Mouse (Mus musculus): Measurements from ENCODE around the gene Bdkrb2. TPM values are rescaled to one million over a fixed set of nuclear protein-coding genes. Genes with fewer than 3 reads are reported as not detected.

Gene Bdkrb2
- polyA plus RNA-seq, 1 experiment from 2014 or later = 1.6 TPM

DNA sequence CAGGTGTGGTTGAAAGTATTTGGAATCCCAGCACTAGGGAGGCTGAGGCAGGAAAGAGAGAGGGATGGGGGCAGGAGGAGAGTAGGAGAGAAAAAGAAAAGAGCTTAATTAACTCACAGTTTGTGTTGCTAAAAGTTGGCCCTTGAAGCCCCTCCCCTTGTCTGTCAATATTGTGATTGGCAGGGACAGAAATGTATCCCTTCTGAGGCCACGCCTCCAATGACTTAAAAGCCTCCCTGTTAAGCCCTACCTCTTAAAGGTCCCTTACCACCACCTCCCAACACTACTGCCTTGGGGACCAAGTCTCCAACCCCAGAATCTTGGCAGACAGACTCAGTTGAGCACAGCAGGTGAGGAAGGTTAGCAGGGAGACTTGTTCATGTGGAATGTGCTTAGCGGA lies 9.6 kb downstream of the Bdkrb2 start:
- H3K27me3 ChIP-seq = no peaks in the 10 kb centered on the region
- no peak for ATAC-seq (ENCODE audit: low FRiP score)
- no peak overlapping the region for H3K4me3 ChIP-seq
- no peaks in the 10 kb centered on the region for H3K9me3 ChIP-seq (replicated peaks)
- H3K4me2 ChIP-seq (replicated peaks) = no peak overlapping the region
- 73% methylated on average over 2 of the region's 2 CpGs for WGBS
- H3K4me1 ChIP-seq = no peaks in the 10 kb centered on the region
- H3K9ac ChIP-seq = no peak overlapping the region
- no peak overlapping the region for H3K27ac ChIP-seq
- H3K36me3 ChIP-seq = no peaks in the 10 kb centered on the region

DNA sequence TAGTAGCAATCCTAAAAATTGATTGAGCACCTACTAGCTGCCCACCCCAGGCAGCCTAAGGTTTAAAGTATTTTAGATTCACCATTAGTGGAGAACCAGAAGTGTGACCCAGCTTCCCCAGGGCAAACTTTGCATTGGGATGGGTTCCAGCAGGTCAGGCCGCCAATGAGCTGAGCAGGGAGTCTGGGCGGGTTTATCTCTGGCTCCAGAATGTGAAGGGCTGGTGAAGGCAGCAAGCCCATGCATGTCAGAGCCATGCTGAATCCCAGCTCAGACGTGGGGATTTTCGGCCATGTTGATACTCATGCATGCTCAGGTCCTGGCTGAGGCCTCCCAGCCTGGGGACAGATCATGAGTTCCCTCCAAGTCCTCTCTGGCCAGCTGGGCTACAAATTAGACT lies 11.3 kb downstream of the Bdkrb2 start:
- Histone ChIP-seq H3K9me3 (replicated peaks) (no peaks in the 10 kb centered on the region), H3K4me1 (no peaks in the 10 kb centered on the region)
- 91% methylated on average over 4 of the region's 4 CpGs for WGBS

DNA sequence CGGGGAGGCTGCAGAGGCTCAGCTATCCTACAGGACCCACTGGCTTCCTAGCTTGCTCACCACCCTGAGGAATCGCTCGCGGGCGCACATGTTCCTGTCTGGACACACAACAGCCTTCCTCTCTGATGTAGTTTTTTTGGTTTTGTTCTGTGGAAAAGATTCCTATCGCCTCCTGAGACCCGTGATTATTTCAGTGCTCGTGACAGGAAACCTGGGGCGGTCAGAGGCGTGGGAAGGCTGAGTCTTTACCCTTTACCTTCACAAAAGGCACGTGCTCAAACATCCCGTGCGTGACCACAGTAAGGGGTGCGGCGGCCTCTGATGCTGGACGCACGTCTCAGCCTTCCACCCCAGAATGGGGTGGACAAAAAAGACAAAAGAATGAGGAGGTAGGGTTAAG lies 17.5 kb downstream of the Bdkrb2 start:
- no peak for ATAC-seq (ENCODE audit: low FRiP score)
- Histone ChIP-seq H3K4me3 (no peak overlapping the region), H3K9ac (no peak overlapping the region), H3K4me2 (replicated peaks) (no peak overlapping the region), H3K27ac (no peak overlapping the region), H3K27me3 (no peaks in the 10 kb centered on the region), H3K9me3 (replicated peaks) (no peaks in the 10 kb centered on the region), H3K4me1 (peaks cover 12% of the 10 kb centered on the region; the same call in 1 of the 2 replicates), H3K36me3 (no peaks in the 10 kb centered on the region)
- 76% methylated on average over 17 of the region's 17 CpGs for WGBS

More for the DNA sequence above, 11.3 kb downstream of the Bdkrb2 start:
- Histone ChIP-seq H3K27me3 (no peaks in the 10 kb centered on the region), H3K4me2 (replicated peaks) (no peak overlapping the region), H3K27ac (no peak overlapping the region), H3K4me3 (no peak overlapping the region), H3K9ac (no peak overlapping the region), H3K36me3 (no peaks in the 10 kb centered on the region)
- no peak for ATAC-seq (ENCODE audit: low FRiP score)

GRCm38 (mm10) chr12:105582486-105582885 lies 19.5 kb downstream of the Bdkrb2 start:
- Histone ChIP-seq H3K4me2 (replicated peaks) (no peak overlapping the region), H3K27ac (no peak overlapping the region), H3K27me3 (no peaks in the 10 kb centered on the region), H3K4me3 (no peak overlapping the region), H3K36me3 (no peaks in the 10 kb centered on the region), H3K9me3 (replicated peaks) (no peaks in the 10 kb centered on the region), H3K9ac (no peak overlapping the region), H3K4me1 (peaks cover 12% of the 10 kb centered on the region; the same call in 1 of the 2 replicates)
- WGBS = 57% methylated on average over 9 of the region's 9 CpGs
- ATAC-seq (ENCODE audit: low FRiP score) = no peak

DNA sequence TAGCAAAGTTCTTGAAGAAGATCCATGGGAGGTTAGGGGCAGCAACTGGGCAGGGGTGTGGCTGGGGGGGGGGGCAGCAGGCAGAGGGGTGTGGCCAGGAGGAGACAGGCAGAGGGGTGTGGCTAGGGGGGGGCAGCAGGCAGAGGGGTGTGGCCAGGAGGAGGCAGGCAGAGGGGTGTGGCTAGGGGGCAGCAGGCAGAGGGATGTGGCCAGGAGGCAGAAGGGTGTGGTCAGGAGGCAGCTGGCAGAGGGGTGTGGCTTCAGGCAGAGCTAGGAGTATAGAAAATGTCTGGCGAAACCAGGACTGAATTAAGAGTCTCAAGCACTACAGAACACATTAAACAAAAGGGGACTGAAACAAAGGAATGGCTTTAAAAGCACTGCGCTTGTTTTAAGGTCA lies 20.5 kb downstream of the Bdkrb2 start:
- no peak overlapping the region for H3K4me2 ChIP-seq (replicated peaks)
- H3K9ac ChIP-seq = no peak overlapping the region
- H3K27me3 ChIP-seq = no peaks in the 10 kb centered on the region
- peaks cover 12% of the 10 kb centered on the region; the same call in 1 of the 2 replicates for H3K4me1 ChIP-seq
- H3K4me3 ChIP-seq = no peak overlapping the region
- H3K36me3 ChIP-seq = no peaks in the 10 kb centered on the region
- no peaks in the 10 kb centered on the region for H3K9me3 ChIP-seq (replicated peaks)
- peak; percentile 32; the same call in 1 of the 2 replicates for ATAC-seq (ENCODE audit: low FRiP score)
- H3K27ac ChIP-seq = no peak overlapping the region
- WGBS = 12% methylated on average over 2 of the region's 2 CpGs

GRCm38 (mm10) chr12:105584851-105585250 lies 21.8 kb downstream of the Bdkrb2 start:
- no peak overlapping the region for H3K9ac ChIP-seq
- no peak overlapping the region for H3K4me2 ChIP-seq (replicated peaks)
- peak; percentile 41; the same call in 1 of the 2 replicates for ATAC-seq (ENCODE audit: low FRiP score)
- H3K9me3 ChIP-seq (replicated peaks) = no peaks in the 10 kb centered on the region
- no peak overlapping the region for H3K4me3 ChIP-seq
- no peaks in the 10 kb centered on the region for H3K27me3 ChIP-seq
- 15% methylated on average over 12 of the region's 12 CpGs for WGBS
- peaks cover 12% of the 10 kb centered on the region; the same call in 1 of the 2 replicates for H3K4me1 ChIP-seq
- no peak overlapping the region for H3K27ac ChIP-seq
- H3K36me3 ChIP-seq = no peaks in the 10 kb centered on the region

DNA sequence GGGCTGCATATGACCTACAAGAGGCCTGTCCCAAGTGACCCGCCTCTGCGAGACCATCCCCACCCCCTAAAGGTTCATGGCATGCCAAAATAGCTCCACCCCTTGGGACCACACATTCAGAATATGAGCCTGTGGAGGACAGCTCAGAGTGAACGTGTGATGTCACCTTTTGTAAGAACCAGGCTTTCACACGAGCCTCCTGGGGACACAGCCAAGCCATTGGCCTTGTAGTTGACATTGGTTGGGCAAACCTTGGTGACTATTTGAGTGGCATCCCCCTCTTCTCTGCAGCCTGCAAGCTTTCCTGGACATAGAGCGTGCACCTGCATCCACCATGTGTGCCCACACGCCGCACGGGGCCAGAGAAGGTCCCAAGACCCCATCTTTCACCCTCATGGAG lies 24.5 kb downstream of the Bdkrb2 start:
- H3K27ac ChIP-seq = no peak overlapping the region
- no peak overlapping the region for H3K4me3 ChIP-seq
- no peak overlapping the region for H3K9ac ChIP-seq
- no peak for ATAC-seq (ENCODE audit: low FRiP score)
- H3K9me3 ChIP-seq (replicated peaks) = no peaks in the 10 kb centered on the region
- H3K4me1 ChIP-seq = peaks cover 12% of the 10 kb centered on the region; the same call in 1 of the 2 replicates
- no peaks in the 10 kb centered on the region for H3K36me3 ChIP-seq
- no peaks in the 10 kb centered on the region for H3K27me3 ChIP-seq
- H3K4me2 ChIP-seq (replicated peaks) = no peak overlapping the region
- WGBS = 83% methylated on average over 8 of the region's 8 CpGs

DNA sequence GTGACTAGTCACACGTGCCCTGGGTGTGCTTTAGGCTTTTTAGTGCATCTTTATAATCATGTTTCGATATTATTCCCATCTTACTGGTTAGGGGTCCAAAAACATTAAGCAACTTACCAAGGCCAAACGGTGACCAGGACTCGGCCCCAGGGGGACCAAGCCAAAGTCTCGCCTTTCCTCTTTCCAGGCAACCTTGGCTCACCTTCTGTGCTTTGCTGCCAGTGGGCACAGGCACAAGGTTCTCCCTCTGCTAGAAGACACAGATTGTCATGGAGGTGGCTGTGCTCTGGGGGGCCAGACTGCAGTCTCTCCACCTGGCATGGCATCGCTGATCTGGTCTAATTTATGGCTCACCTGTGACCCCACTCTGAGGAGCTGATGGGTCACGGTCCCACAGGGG lies 27.8 kb downstream of the Bdkrb2 start:
- Histone ChIP-seq H3K4me3 (no peak overlapping the region), H3K9me3 (replicated peaks) (no peaks in the 10 kb centered on the region), H3K9ac (no peak overlapping the region), H3K36me3 (no peaks in the 10 kb centered on the region), H3K4me1 (peaks cover 3% of the 10 kb centered on the region; the same call in 1 of the 2 replicates), H3K27me3 (no peaks in the 10 kb centered on the region; the same call in 1 of the 2 replicates), H3K27ac (no peak overlapping the region), H3K4me2 (replicated peaks) (no peak overlapping the region)
- WGBS = 82% methylated on average over 7 of the region's 7 CpGs
- ATAC-seq (ENCODE audit: low FRiP score) = no peak

GRCm38 (mm10) chr12:105592361-105592761 lies 29.3 kb downstream of the Bdkrb2 start:
- H3K4me3 ChIP-seq = no peak overlapping the region
- WGBS = 94% methylated on average over 23 of the region's 23 CpGs
- no peak overlapping the region for H3K9ac ChIP-seq
- H3K4me2 ChIP-seq (replicated peaks) = no peak overlapping the region
- no peak overlapping the region for H3K27ac ChIP-seq
- ATAC-seq (ENCODE audit: low FRiP score) = no peak
- H3K4me1 ChIP-seq = peaks cover 3% of the 10 kb centered on the region; the same call in 1 of the 2 replicates
- no peaks in the 10 kb centered on the region for H3K9me3 ChIP-seq (replicated peaks)
- H3K27me3 ChIP-seq = no peaks in the 10 kb centered on the region; the same call in 1 of the 2 replicates
- no peaks in the 10 kb centered on the region for H3K36me3 ChIP-seq

- H3K9ac ChIP-seq = no peak overlapping the region
- no peak for ATAC-seq (ENCODE audit: low FRiP score)
- WGBS = 56% methylated on average over 4 of the region's 4 CpGs
Measured at GRCm38 (mm10) chr12:105593471-105593870, 30.4 kb downstream of the Bdkrb2 start.

DNA sequence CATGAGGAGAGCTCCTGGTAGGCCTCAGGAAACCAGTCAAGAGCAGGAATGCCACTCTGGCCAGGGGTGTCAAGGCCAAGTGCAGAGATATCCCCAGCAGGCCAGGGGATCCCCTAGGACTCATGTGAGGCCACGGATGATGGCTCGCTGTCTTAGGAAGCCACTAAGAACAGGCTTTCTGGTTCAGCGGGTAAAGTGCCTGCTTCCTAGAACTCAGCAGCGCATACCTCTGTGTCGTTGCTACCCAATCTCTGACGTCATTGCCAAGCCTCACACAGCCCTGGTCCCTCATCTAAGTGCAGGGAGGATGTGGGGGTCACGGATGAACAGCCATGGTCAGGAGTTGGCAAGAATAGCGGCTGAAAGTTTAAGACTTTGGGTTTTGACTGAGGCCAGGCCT lies 34.1 kb downstream of the Bdkrb2 start:
- H3K9ac ChIP-seq = no peak overlapping the region
- H3K4me1 ChIP-seq = peaks cover 10% of the 10 kb centered on the region
- WGBS = 81% methylated on average over 8 of the region's 8 CpGs
- no peak overlapping the region for H3K4me3 ChIP-seq
- no peak for ATAC-seq (ENCODE audit: low FRiP score)
- no peaks in the 10 kb centered on the region for H3K36me3 ChIP-seq
- H3K27me3 ChIP-seq = no peaks in the 10 kb centered on the region; the same call in 1 of the 2 replicates
- H3K9me3 ChIP-seq (replicated peaks) = no peaks in the 10 kb centered on the region
- H3K27ac ChIP-seq = no peak overlapping the region
- H3K4me2 ChIP-seq (replicated peaks) = no peak overlapping the region

More at GRCm38 (mm10) chr12:105593471-105593870, 30.4 kb downstream of the Bdkrb2 start:
- H3K4me1 ChIP-seq = peaks cover 3% of the 10 kb centered on the region; the same call in 1 of the 2 replicates
- no peak overlapping the region for H3K4me3 ChIP-seq
- no peak overlapping the region for H3K4me2 ChIP-seq (replicated peaks)
- no peaks in the 10 kb centered on the region for H3K36me3 ChIP-seq
- no peaks in the 10 kb centered on the region; the same call in 1 of the 2 replicates for H3K27me3 ChIP-seq
- H3K9me3 ChIP-seq (replicated peaks) = no peaks in the 10 kb centered on the region
- no peak overlapping the region for H3K27ac ChIP-seq

- no peaks in the 10 kb centered on the region for H3K27me3 ChIP-seq
Measured at GRCm38 (mm10) chr12:105598503-105598902, 35.5 kb downstream of the Bdkrb2 start.

GRCm38 (mm10) chr12:105599098-105599497 lies 36.1 kb downstream of the Bdkrb2 start:
- no peak for ATAC-seq (ENCODE audit: low FRiP score)
- Histone ChIP-seq H3K27me3 (no peaks in the 10 kb centered on the region), H3K4me3 (no peak overlapping the region), H3K27ac (no peak overlapping the region), H3K4me1 (peaks cover 10% of the 10 kb centered on the region), H3K4me2 (replicated peaks) (no peak overlapping the region), H3K9ac (no peak overlapping the region), H3K36me3 (no peaks in the 10 kb centered on the region), H3K9me3 (replicated peaks) (no peaks in the 10 kb centered on the region)
- 49% methylated on average over 5 of the region's 5 CpGs for WGBS

More at GRCm38 (mm10) chr12:105598503-105598902, 35.5 kb downstream of the Bdkrb2 start:
- H3K27ac ChIP-seq = no peak overlapping the region
- no peaks in the 10 kb centered on the region for H3K9me3 ChIP-seq (replicated peaks)
- H3K9ac ChIP-seq = no peak overlapping the region
- peaks cover 10% of the 10 kb centered on the region for H3K4me1 ChIP-seq
- H3K36me3 ChIP-seq = no peaks in the 10 kb centered on the region
- no peak overlapping the region for H3K4me3 ChIP-seq
- ATAC-seq (ENCODE audit: low FRiP score) = no peak
- WGBS = 74% methylated on average over 10 of the region's 10 CpGs
- no peak overlapping the region for H3K4me2 ChIP-seq (replicated peaks)

All from hindbrain, embryonic 12.5 days (tissue).